Mouse (Mus musculus) heart, embryonic 12.5 days (tissue): ENCODE data around the gene Crtap. TPM values are rescaled to one million over a fixed set of nuclear protein-coding genes. Genes with fewer than 3 reads are reported as not detected.
"Not testable (repeated sequence)": the region's sequence is repeated elsewhere in the genome, so short reads cannot be mapped to it uniquely, and the experiment has no call there.

Experiments used
- ATAC-seq: fragments of 200-750 bp; cut with Nextera tagmentation; 2 replicates; pipeline ENCODE4 v1.8.0; 2017; ENCODE audit warnings: moderate TSS enrichment, moderate library complexity; ENCODE audit not compliant: insufficient number of reproducible peaks, low FRiP score
- H3K27ac ChIP-seq: fragments of 300-500 bp; sonication (generic); 2 replicates; pipeline ENCODE4 v1.5.1; 2016; ENCODE audit warnings: mild to moderate bottlenecking, moderate library complexity; ENCODE audit not compliant: poor library complexity, severe bottlenecking
- H3K27me3 ChIP-seq: fragments of 300-500 bp; sonication (generic); replicated peaks from 2 replicates; pipeline ENCODE4 v1.6.1; 2016; ENCODE audit warnings: mild to moderate bottlenecking, moderate library complexity
- H3K36me3 ChIP-seq: fragments of 300-500 bp; sonication (generic); 2 replicates; pipeline ENCODE4 v1.6.1; 2016; ENCODE audit warnings: mild to moderate bottlenecking, moderate library complexity
- H3K4me1 ChIP-seq: fragments of 300-500 bp; sonication (generic); replicated peaks from 2 replicates; pipeline ENCODE4 v1.6.1; 2016; ENCODE audit warnings: mild to moderate bottlenecking
- H3K4me2 ChIP-seq: fragments of 300-500 bp; sonication (generic); 2 replicates; pipeline ENCODE4 v1.6.1; 2016; ENCODE audit warnings: mild to moderate bottlenecking, moderate library complexity
- H3K4me3 ChIP-seq: fragments of 300-500 bp; sonication (generic); 2 replicates; pipeline ENCODE4 v1.5.1; 2016; ENCODE audit warnings: mild to moderate bottlenecking
- H3K9ac ChIP-seq: fragments of 300-500 bp; sonication (generic); 2 replicates; pipeline ENCODE4 v1.6.1; 2016; ENCODE audit warnings: mild to moderate bottlenecking, moderate library complexity
- H3K9me3 ChIP-seq: fragments of 300-500 bp; sonication (generic); replicated peaks from 2 replicates; pipeline ENCODE4 v1.6.1; 2016; ENCODE audit warnings: mild to moderate bottlenecking, moderate library complexity
- WGBS: fragments of 180-500 bp; shearing (Covaris S2); methylation state at CpG from one replicate; pipeline ENCODE4 v1.1.7; 2016; 5-methylcytosine and 5-hydroxymethylcytosine counted together
- polyA plus RNA-seq: library from polyadenylated mRNA; unstranded; fragments of >200 nt; fragmentation: Nextera tagmentation; extraction: Ambion mirVana; gene quantifications from 2 replicates; pipeline ENCODE4 v1.2.1, GENCODE M21; 2016

The Crtap gene
- polyA plus RNA-seq, 1 experiment from 2014 or later, result 144 TPM

- not testable (repeated sequence) for H3K4me1 ChIP-seq, H3K9me3 ChIP-seq, ATAC-seq, H3K27me3 ChIP-seq, H3K36me3 ChIP-seq, H3K4me2 ChIP-seq, H3K4me3 ChIP-seq, H3K27ac ChIP-seq, H3K9ac ChIP-seq
Observed at GRCm38 (mm10) chr9:114328332-114328731, 62.1 kb downstream of the Crtap start.

- Histone ChIP-seq H3K4me1 (no peaks in the 10 kb centered on the region), H3K27ac (no peak overlapping the region), H3K27me3 (no peaks in the 10 kb centered on the region), H3K4me2 (no peak overlapping the region), H3K9ac (no peak overlapping the region), H3K4me3 (no peak overlapping the region), H3K36me3 (no peaks in the 10 kb centered on the region), H3K9me3 (no peaks in the 10 kb centered on the region)
- WGBS, result 62% methylated on average over 3 of the region's 3 CpGs
- no peak for ATAC-seq
Observed at GRCm38 (mm10) chr9:114326011-114326748, 64.3 kb downstream of the Crtap start.

Other genes starting within 250 kb of the Crtap start
- not detected in 2 replicates for gene Bcl2a1c, start 60.5 kb downstream of the Crtap start, polyA plus RNA-seq
- gene Glb1, start 10.4 kb upstream of the Crtap start, polyA plus RNA-seq, result 46.2 and 47.3 TPM in 2 replicates
- 11.4 and 11.9 TPM in 2 replicates for gene Tmppe, start 10.4 kb upstream of the Crtap start, polyA plus RNA-seq
- not detected in 2 replicates for gene Ccr4, start 114.2 kb upstream of the Crtap start, polyA plus RNA-seq
- gene C130032M10Rik, start 125.0 kb upstream of the Crtap start, polyA plus RNA-seq, result 0.64 and 1.3 TPM in 2 replicates
- gene Trim71, start 173.7 kb upstream of the Crtap start, polyA plus RNA-seq, result 0.40 and 0.63 TPM in 2 replicates
- gene Cnot10, start 249.5 kb upstream of the Crtap start, polyA plus RNA-seq, result 39.4 and 40.8 TPM in 2 replicates